Mouse (Mus musculus) small intestine, adult 2 months (tissue): ENCODE results near the gene Ssh2.

Experiments used
- CTCF ChIP-seq: fragments of 200-500 bp; IDR thresholded peaks from 2 replicates; pipeline ENCODE4 v1.5.1; 2012; ENCODE audit warnings: low read depth, mild to moderate bottlenecking, control low read depth, inconsistent platforms, low read length, moderate library complexity, mixed read lengths; ENCODE audit not compliant: insufficient replicate concordance, insufficient read length; ENCODE audit errors: extremely low read depth
- POLR2A ChIP-seq: fragments of 200-500 bp; IDR thresholded peaks from 2 replicates; pipeline ENCODE4 v1.6.1; 2012; ENCODE audit warnings: low read depth, mild to moderate bottlenecking, control low read depth, inconsistent platforms, low read length, moderate library complexity

GRCm38 (mm10) chr11:77423175-77423859, 207.2 kb downstream of the Ssh2 start:
- TF ChIP-seq CTCF = no peak
- TF ChIP-seq POLR2A = no peak
